Mouse (Mus musculus) stomach, postnatal 0 days (tissue): Measurements from ENCODE around the gene Epgn.

Experiments
- CTCF ChIP-seq: IDR thresholded peaks from 2 replicates; pipeline ENCODE4 v1.5.1; 2016; ENCODE audit warnings: antibody characterized with exemption, low read depth, mild to moderate bottlenecking, moderate library complexity
- EP300 ChIP-seq: optimal IDR thresholded peaks from 2 replicates; pipeline ENCODE3; 2016; ENCODE audit warnings: antibody characterized with exemption

DNA sequence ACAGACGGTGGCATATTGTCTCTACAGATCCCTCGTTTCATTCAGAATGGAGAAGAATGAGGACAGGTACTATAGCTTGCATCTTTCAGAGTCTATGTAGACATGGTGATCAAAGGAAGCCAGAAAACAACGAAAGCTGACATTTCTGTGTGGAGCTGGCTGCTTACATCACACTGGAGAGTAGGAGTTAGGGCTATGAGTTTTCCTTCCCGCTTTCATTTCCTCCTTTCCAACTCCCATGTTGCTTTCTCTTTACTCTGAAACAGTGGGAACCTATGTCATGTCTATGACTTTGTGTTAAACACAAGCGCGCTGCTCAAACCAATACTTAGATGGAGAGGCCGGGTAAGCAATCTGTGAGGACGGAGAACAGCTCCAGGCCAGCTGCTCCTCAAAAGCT, 27.3 kb upstream of the Epgn start:
- TF ChIP-seq CTCF (no peak), EP300 (no peak)
